Mouse (Mus musculus): ENCODE data around the gene Rnd2. TPM values are rescaled to one million over a fixed set of nuclear protein-coding genes. Genes with fewer than 3 reads are reported as not detected.
A peak's percentile ranks its signal among the peaks of the same experiment; 100 is the strongest.
"Not testable (repeated sequence)": the region's sequence is repeated elsewhere in the genome, so short reads cannot be mapped to it uniquely, and the experiment has no call there.

Rnd2 gene
- total and polyA plus RNA-seq, 3 experiments, result 1.4 to 4.5 (median 2.8) TPM

DNA sequence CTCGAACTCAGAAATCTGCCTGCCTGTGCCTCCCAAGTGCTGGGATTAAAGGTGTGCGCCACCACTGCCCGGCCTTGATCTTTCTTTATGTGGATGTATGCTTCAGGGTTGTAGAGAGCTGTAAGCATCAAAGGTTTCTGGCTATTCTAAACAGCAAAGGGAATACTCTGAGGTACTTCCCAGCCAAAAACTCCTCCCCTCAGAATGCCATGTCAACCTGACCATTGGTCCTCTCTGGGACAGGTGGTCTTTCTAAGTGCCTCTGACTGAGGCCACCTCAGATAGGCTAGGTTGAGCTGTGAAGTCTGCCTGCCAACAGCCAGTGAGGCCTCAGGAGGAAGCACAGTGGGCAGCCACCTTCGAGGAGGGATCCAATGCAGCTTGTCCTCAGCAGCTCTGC, 15.9 kb upstream of the Rnd2 start:
- H3K79me2 ChIP-seq (replicated peaks; ENCODE audit: control insufficient read depth, extremely low read depth, insufficient read depth, poor library complexity, severe bottlenecking), result peaks cover 24% of the 10 kb centered on the region
- peak overlapping the region; percentile 71 for H3K9ac ChIP-seq (ENCODE audit: insufficient read depth, low read depth)
- H3K9me3 ChIP-seq (replicated peaks; ENCODE audit: low read length), result no peaks in the 10 kb centered on the region
- dilution Hi-C loops (cut with MboI; ENCODE audit: extremely low pct_ligation_motif_present, extremely low pct_unique_long_range_greater_than_20kb, low sequenced_read_pairs), result no loop called here
- TF ChIP-seq SIN3A (IDR thresholded peaks at IDR 0.05; ENCODE audit: low read length), result no peak; the same call in 1 of the 2 replicates
- TF ChIP-seq MAX (IDR thresholded peaks at IDR 0.05; ENCODE audit: low read length), result peak; percentile 42; the same call in 1 of the 2 replicates
- 0 out of 2 replicates have a peak, but pooled peaks have one; percentile 18 for TF ChIP-seq NRF1 (IDR thresholded peaks at IDR 0.05; ENCODE audit: low read depth, low read length)
- TF ChIP-seq MXI1 (IDR thresholded peaks at IDR 0.05; ENCODE audit: low read depth, low read length), result no peak
- TF ChIP-seq MAZ (IDR thresholded peaks at IDR 0.05; ENCODE audit: low read depth, low read length), result no peak
- 0 out of 2 replicates have a peak, but pooled peaks have one; percentile 15 for TF ChIP-seq POLR2AphosphoS2 (IDR thresholded peaks at IDR 0.05; ENCODE audit: low read depth, low read length)
- 0 out of 2 replicates have a peak, but pooled peaks have one; percentile 29 for TF ChIP-seq ELF1 (IDR thresholded peaks at IDR 0.05; ENCODE audit: low read depth, low read length)
- peak; percentile 62 for TF ChIP-seq TBP (conservative IDR thresholded peaks at IDR 0.05; ENCODE audit: low read depth, low read length)
- peak; percentile 28; the same call in 1 of the 2 replicates for TF ChIP-seq USF1 (IDR thresholded peaks at IDR 0.05; ENCODE audit: low read depth, low read length)
- H3K36me3 ChIP-seq (replicated peaks in 1 of 2; ENCODE audit: control insufficient read depth in 1 of 2, insufficient read depth in 1 of 2, low read length in 1 of 2), result peaks cover 18 to 48% of the 10 kb centered on the region in 2 experiments
- peak; percentile 89 for DNase-seq (ENCODE audit: extremely low read depth)
- peaks cover 12 to 63% of the 10 kb centered on the region in 2 experiments for H3K4me1 ChIP-seq (ENCODE audit: control insufficient read depth in 1 of 2, insufficient read depth in 2 of 2)
- H3K4me2 ChIP-seq (ENCODE audit: insufficient read depth, low read depth, poor library complexity, severe bottlenecking), result peak overlapping the region; percentile 69
- H3K27ac ChIP-seq (ENCODE audit: insufficient read depth, low read depth), result peak overlapping the region; percentile 88
- peak overlapping the region; percentile 66 to 71 (median 68) for H3K4me3 ChIP-seq (replicated peaks in 1 of 3; ENCODE audit: low read depth in 2 of 3, low read length in 2 of 3, poor library complexity in 1 of 3)
- no peaks in the 10 kb centered on the region for H3K27me3 ChIP-seq (replicated peaks)
- in situ Hi-C loops (cut with MboI; ENCODE audit: low pct_ligation_motif_present, low pct_unique_long_range_greater_than_20kb, low sequenced_read_pairs), result no loop called here

DNA sequence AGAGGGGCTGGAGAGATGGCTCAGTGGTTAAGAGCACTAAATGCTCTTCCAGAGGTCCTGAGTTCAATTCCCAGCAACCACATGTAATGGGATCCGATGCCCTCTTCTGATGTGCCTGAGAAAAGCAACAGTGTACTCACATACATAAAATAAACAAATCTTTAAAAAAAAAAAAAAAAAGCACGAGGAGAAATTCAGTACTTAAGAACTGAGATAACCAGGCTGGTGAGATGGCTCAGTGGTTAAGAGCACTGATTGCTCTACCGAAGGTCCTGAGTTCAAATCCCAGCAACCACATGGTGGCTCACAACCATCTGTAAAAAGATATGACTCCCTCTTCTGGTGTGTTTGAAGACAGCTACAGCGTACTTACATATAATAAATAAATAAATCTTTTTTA, 15.2 kb upstream of the Rnd2 start:
- dilution Hi-C loops (cut with MboI; ENCODE audit: extremely low pct_ligation_motif_present, extremely low pct_unique_long_range_greater_than_20kb, low sequenced_read_pairs); in situ Hi-C loops (cut with MboI; ENCODE audit: low pct_ligation_motif_present, low pct_unique_long_range_greater_than_20kb, low sequenced_read_pairs); H3K27me3 ChIP-seq (replicated peaks); H3K9me3 ChIP-seq (replicated peaks; ENCODE audit: low read length); DNase-seq (ENCODE audit: extremely low read depth): not testable (repeated sequence)
- TF ChIP-seq TBP (conservative IDR thresholded peaks at IDR 0.05; ENCODE audit: low read depth, low read length) (peak; percentile 58; the same call in 1 of the 2 replicates), ZNF384 (IDR thresholded peaks at IDR 0.05; ENCODE audit: low read depth, low read length) (0 out of 2 replicates have a peak, but pooled peaks have one; percentile 9)
- H3K4me2 ChIP-seq (ENCODE audit: insufficient read depth, low read depth, poor library complexity, severe bottlenecking), result peak overlapping the region; percentile 69; the same call in 1 of the 2 replicates
- H3K4me1 ChIP-seq (ENCODE audit: control insufficient read depth in 1 of 2, insufficient read depth in 2 of 2), result peaks cover 10 to 60% of the 10 kb centered on the region in 2 experiments
- 0 out of 2 replicates have a peak overlapping the region, but pooled peaks have one; percentile 88 for H3K27ac ChIP-seq (ENCODE audit: insufficient read depth, low read depth)
- peak overlapping the region; percentile 71 for H3K9ac ChIP-seq (ENCODE audit: insufficient read depth, low read depth)
- H3K36me3 ChIP-seq (replicated peaks in 1 of 2; ENCODE audit: control insufficient read depth in 1 of 2, insufficient read depth in 1 of 2, low read length in 1 of 2), result peaks cover 11 to 46% of the 10 kb centered on the region in 2 experiments
- H3K4me3 ChIP-seq (replicated peaks in 1 of 3; ENCODE audit: low read depth in 2 of 3, low read length in 2 of 3, poor library complexity in 1 of 3), result peak overlapping the region in 2 of 3 experiments; percentile 66 to 68
- H3K79me2 ChIP-seq (replicated peaks; ENCODE audit: control insufficient read depth, extremely low read depth, insufficient read depth, poor library complexity, severe bottlenecking), result peaks cover 17% of the 10 kb centered on the region

DNA sequence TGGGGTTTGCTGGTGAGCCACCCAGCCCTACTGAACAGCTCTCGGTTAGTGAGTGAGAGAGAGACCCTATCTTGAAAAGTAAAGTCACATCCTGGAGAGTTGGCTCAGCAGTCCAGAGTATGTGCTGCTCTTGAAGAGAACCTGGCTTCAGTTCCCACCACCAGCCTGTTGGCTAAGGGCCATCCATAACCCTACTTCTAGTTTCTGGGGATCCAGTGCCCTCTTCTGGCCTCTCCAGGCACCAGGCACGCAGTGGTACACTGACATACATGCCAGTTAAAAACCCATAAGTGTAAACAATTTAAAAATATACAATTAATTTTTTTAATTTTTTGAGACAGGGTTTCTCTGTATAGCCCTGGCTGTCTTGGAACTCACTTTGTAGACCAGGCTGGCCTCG, 14.4 kb upstream of the Rnd2 start:
- in situ Hi-C loops (cut with MboI; ENCODE audit: low pct_ligation_motif_present, low pct_unique_long_range_greater_than_20kb, low sequenced_read_pairs) (no loop called here), dilution Hi-C loops (cut with MboI; ENCODE audit: extremely low pct_ligation_motif_present, extremely low pct_unique_long_range_greater_than_20kb, low sequenced_read_pairs) (no loop called here)
- Histone ChIP-seq H3K4me3 (replicated peaks in 1 of 3; ENCODE audit: low read depth in 2 of 3, low read length in 2 of 3, poor library complexity in 1 of 3) (no peak overlapping the region), H3K9me3 (replicated peaks; ENCODE audit: low read length) (no peaks in the 10 kb centered on the region), H3K36me3 (replicated peaks in 1 of 2; ENCODE audit: control insufficient read depth in 1 of 2, insufficient read depth in 1 of 2, low read length in 1 of 2) (peaks cover 5 to 45% of the 10 kb centered on the region in 2 experiments), H3K79me2 (replicated peaks; ENCODE audit: control insufficient read depth, extremely low read depth, insufficient read depth, poor library complexity, severe bottlenecking) (peaks cover 11% of the 10 kb centered on the region; the same call in 1 of the 2 replicates), H3K4me1 (ENCODE audit: control insufficient read depth in 1 of 2, insufficient read depth in 2 of 2) (peaks cover 4 to 58% of the 10 kb centered on the region in 2 experiments; a peak in 3 of 4 replicates), H3K27me3 (replicated peaks) (no peaks in the 10 kb centered on the region), H3K9ac (ENCODE audit: insufficient read depth, low read depth) (no peak overlapping the region), H3K4me2 (ENCODE audit: insufficient read depth, low read depth, poor library complexity, severe bottlenecking) (no peak overlapping the region; the same call in 1 of the 2 replicates), H3K27ac (ENCODE audit: insufficient read depth, low read depth) (no peak overlapping the region)
- peak; percentile 71 for DNase-seq (ENCODE audit: extremely low read depth)
- TF ChIP-seq MAZ (IDR thresholded peaks at IDR 0.05; ENCODE audit: low read depth, low read length) (no peak), MXI1 (IDR thresholded peaks at IDR 0.05; ENCODE audit: low read depth, low read length) (peak; percentile 26; the same call in 1 of the 2 replicates), POLR2AphosphoS2 (IDR thresholded peaks at IDR 0.05; ENCODE audit: low read depth, low read length) (no peak), NRF1 (IDR thresholded peaks at IDR 0.05; ENCODE audit: low read depth, low read length) (0 out of 2 replicates have a peak, but pooled peaks have one; percentile 18), ELF1 (IDR thresholded peaks at IDR 0.05; ENCODE audit: low read depth, low read length) (no peak), USF1 (IDR thresholded peaks at IDR 0.05; ENCODE audit: low read depth, low read length) (no peak), PAX5 (IDR thresholded peaks at IDR 0.05; ENCODE audit: low read length) (no peak), EP300 (IDR thresholded peaks at IDR 0.05; ENCODE audit: low read length) (no peak), SIN3A (IDR thresholded peaks at IDR 0.05; ENCODE audit: low read length) (0 out of 2 replicates have a peak, but pooled peaks have one; percentile 20), TCF12 (IDR thresholded peaks at IDR 0.05; ENCODE audit: low read depth, low read length) (no peak), NELFE (IDR thresholded peaks at IDR 0.05; ENCODE audit: low read depth, low read length) (no peak), ZNF384 (IDR thresholded peaks at IDR 0.05; ENCODE audit: low read depth, low read length) (no peak), ZKSCAN1 (IDR thresholded peaks at IDR 0.05; ENCODE audit: borderline replicate concordance, low read depth, low read length) (no peak), ZC3H11A (IDR thresholded peaks at IDR 0.05; ENCODE audit: low read depth, low read length) (no peak), CTCF (conservative IDR thresholded peaks at IDR 0.05 in 1 of 2, IDR thresholded peaks at IDR 0.05 in 1 of 2; ENCODE audit: low read depth in 2 of 2, low read length in 2 of 2) (peak in 1 of 2 experiments; percentile 77; a peak in 2 of 4 replicates), POLR2A (IDR thresholded peaks at IDR 0.05; ENCODE audit: low read depth, low read length) (no peak), ZMIZ1 (IDR thresholded peaks at IDR 0.05; ENCODE audit: low read depth, low read length) (no peak), KAT2A (IDR thresholded peaks at IDR 0.05; ENCODE audit: insufficient replicate concordance, low read length) (no peak), JUN (IDR thresholded peaks at IDR 0.05; ENCODE audit: insufficient read depth, low read depth, low read length) (no peak), HCFC1 (IDR thresholded peaks at IDR 0.05; ENCODE audit: low read depth, low read length) (no peak), UBTF (IDR thresholded peaks at IDR 0.05; ENCODE audit: low read depth, low read length) (no peak)
